Mouse (Mus musculus) adrenal gland, postnatal 14 days (tissue): ENCODE data around the gene Scnm1. TPM values are rescaled to one million over a fixed set of nuclear protein-coding genes. Genes with fewer than 3 reads are reported as not detected.
"Not testable (repeated sequence)": the region's sequence is repeated elsewhere in the genome, so short reads cannot be mapped to it uniquely, and the experiment has no call there.

Source experiments
- DNase-seq: peaks from one replicate; pipeline ENCODE4 v3.0.0; 2021; ENCODE audit warnings: mixed read lengths
- total RNA-seq: library from RNA; stranded (reverse); gene quantifications from 2 replicates; pipeline ENCODE4 v1.2.3, GENCODE M21; 2021

Scnm1 gene
- total RNA-seq, 1 experiment from 2014 or later = 39.8 TPM

DNA sequence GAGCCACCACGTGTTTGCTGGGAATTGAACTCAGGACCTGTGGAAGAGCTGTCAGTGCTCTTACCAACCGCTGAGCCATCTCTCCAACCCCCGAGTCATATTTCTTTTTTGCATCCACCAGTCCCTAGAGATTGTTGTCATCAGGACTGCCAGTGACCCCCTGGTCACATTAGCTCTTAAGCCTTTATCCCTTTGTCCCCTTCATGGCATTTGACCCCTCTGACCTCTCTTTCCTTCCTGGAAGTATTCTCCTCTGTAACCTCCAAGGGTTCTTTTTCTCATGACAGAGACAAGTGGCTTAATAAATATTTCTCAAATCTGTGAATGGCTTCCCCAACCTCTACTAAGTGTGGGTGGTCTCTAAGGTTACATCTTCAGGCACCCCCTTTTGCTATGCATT, 14.1 kb upstream of the Scnm1 start:
- DNase-seq = no peak

DNA sequence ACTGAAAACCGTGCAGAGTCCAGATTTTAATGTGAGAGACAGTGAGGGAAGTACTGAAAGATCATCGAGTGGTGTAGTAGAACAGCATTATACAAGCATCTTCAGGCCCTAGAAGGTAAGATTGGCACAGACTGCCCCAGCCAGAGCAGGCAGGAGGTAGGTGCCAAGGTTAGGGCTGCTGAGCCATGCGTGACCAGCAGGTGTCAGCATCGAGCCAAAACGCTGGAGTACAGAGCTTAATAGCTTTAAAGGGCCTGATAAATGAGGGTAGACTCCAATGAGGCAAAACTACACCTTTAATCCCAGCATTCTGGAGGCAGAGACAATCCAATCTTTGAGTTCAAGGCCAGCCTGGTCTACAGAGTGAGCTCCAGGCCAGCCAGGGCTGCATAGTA, 8.8 kb upstream of the Scnm1 start:
- DNase-seq = peak; percentile 92

DNA sequence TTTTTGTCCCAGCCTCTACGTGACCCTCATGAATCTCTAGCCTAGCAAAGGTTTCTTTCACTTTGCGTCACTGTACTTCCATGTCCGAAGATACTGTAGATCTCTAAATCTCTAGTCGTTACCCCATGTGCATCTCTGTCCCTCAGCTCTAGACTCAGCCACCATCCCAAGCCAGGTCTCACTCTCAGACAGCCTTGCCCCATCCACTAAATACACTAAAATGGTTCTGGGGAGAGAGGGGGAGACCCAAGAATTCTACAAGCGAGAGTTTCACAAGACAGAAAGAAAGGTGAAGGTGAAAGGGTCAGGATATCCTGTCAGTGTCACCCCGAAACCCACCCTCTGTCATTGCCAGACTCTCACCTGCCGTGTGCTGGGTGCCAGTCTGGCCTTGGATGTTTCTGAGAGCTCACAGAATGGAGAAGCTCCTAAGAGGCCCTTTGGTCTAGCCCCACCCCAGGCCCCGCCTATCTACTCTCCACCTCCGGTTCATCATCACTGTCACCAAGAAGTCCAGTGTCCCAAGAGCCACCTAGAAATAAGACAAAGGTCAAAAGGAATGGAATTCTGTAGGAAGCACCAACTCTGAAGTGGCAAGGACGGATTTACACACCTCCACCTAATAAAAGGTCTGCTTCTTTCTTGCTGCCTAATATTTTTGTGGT, 8.3 kb upstream of the Scnm1 start, which contains the start of gene Tnfaip8l2:
Gene Tnfaip8l2 (minus strand): TSS at position 409 of the 665 bp plus-strand sequence.
- DNase-seq = no peak

DNA sequence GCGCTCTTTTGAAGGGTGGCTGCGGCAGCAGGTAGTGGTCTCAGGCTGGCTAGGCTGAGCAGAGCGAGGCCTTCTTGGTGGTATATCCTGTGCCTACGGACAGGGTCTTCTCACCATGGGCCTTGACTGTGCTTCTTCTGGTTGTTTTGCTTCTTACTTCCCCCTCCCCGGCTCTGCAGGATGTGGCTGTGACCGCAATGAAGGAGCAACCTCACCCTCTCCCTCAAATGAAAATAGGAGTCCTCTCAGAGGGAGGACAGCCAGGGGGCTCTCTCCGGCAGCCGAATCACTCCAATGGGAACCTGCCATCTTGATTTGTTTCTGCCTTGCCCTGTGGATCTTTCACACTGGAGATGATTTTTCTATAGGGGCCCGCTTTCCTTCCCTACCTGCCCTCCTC, 7.7 kb upstream of the Scnm1 start:
- DNase-seq = no peak

DNA sequence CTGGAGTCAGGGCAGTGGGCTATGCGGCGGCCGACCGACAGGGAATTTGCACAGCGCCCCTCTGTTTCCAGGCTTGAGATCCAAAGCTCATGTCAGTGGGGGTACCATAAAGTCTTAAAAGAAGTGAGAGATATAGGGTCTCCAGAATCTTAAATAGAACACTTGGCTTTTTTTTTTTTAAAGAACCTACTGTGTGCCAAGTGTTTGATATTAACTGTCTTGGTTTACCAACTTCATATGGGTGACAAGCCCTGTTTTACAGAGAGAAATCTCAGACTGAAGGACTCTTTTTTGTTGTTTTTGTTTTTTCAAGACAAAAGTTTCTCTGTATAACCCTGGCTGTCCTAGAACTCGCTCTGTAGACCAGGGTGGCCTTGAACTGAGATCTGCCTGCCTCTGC, 7.0 kb upstream of the Scnm1 start:
- no peak for DNase-seq

DNA sequence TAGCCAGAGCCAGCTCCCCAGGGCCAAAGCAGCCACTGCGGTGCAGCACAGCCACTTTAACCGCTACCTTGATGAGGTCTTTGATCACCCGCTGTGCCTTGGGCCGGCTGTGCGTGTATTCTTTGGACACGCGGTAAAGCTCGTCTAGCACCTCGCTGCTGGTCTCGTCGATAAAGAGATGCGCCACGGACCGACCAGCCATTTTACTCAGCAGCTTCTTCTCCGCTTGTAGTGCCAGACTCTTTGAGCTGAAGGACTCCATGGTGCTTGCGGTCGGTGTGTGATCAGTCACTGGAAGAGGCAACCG, 6.4 kb upstream of the Scnm1 start:
- DNase-seq = no peak

DNA sequence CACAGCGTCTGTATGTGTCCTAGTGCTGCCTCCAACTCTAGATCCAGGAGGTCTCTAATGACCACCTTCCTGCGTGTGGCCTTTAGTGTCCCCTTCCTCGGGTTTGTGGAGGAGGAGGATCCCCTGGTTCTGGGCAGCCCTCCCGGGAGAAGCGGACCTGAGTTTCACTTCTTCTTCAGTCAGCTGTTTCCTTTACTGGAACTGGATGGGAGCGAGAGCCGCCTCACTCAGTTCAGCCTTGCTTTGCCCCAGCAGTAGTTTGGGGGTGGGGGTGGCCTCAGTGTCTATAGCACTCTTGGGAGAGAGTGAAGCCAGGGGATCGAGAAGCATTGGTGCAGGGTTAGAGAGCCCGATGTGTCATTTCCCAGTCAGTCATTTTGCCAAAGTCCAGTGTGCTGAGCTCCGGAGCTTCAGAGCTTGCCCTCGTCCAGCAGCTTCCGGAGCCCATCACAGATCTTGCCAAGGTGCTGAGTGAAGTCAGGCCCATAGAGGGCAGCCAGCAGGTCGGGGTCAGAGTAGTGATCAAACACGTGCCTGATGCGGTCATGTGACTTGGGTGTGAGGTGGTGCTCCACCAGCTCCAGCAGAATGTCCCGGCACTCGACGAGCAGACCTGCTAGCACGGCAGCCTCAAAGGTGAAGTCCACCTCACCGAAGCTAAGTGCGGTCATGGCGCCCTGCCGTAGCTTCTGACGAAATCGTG, 5.9 kb upstream of the Scnm1 start:
- DNase-seq = peak; percentile 26

DNA sequence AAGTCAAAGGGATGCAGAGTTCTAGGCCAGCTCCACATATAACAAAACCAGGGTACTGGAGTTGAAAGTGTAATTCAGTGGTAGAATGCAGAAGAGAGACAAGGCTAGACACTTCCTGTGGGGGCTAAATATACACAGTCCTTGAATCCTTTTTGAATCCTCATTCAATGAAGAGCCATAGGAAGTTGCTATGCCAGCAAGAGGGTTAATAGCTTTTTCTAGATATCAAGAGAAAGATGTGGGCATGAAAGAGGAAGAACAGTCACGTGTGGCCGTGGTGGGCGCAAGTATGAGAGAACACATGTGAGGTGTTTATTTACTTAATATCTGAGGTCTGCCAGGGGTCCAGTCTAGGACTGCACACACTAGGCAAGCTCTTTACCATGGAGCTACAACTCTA, 2.5 kb upstream of the Scnm1 start:
- DNase-seq = no peak

DNA sequence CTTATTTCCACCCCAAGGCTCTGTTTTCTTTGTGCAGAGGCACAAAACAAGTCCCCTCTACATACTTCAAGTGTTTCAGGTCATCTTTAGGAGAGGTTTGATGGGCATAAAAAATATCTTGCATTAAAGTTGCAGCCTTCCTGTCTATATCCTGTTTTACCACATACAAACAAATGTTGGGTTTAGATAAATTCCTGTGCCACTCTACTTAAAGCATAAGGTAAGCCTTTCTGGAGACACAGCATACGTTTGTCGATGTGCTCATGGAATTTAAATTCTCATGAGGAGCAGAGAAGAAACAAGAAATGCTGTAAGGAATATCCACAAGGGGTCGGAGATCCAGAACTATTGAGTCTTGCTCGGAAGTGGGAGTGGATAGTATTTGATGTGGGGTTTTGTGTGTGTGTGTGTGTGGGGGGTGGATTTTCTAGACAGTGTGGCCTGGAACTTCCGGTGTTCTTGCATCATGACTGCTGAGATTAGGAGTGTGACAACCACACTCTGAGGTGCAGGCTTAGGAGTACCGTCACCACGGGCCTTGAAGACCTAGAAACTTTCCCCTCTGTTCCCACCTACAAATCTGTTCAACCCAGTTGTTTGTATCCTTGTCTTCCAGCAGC, 1.7 kb upstream of the Scnm1 start:
- DNase-seq = no peak

DNA sequence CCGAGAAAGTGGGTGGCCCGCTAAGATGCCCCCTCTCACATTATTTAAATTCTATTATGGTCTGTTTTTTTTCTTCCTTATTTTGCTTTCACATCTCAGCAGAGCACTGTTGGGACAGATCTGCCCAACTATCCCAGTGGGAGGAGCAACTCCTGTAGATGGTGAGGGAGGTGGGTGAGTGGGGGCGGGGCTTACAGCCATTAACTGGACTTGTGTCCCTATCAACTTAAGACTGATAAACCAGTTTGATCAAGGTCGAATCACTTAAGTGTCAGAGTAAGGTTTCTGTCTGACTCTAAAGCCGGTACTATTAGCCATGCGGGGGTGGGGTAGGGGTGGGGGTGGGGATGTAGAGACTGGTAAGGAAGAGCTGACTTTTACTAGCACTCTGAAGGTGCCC, 1.2 kb upstream of the Scnm1 start:
- peak; percentile 75 for DNase-seq

DNA sequence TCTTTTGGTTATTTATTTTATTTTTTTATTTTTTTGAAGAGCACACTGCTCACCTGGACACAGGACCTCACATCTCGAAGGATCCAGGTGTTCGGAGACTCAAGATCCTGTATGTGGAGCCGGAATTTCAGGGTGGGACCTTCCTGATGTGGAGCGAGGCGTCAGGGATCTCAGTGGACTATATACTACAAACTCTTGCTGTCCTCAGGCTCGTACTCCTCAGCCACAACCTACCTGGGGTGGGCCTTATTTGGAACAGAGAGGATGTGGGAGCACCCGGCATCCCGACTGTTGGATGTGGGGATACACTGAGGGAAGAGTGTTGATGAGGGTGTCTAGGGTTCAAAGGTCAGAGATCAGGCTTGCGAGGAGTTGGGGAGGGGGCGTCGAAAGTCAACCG, 322 bp upstream of the Scnm1 start:
- DNase-seq = not testable (repeated sequence)

DNA sequence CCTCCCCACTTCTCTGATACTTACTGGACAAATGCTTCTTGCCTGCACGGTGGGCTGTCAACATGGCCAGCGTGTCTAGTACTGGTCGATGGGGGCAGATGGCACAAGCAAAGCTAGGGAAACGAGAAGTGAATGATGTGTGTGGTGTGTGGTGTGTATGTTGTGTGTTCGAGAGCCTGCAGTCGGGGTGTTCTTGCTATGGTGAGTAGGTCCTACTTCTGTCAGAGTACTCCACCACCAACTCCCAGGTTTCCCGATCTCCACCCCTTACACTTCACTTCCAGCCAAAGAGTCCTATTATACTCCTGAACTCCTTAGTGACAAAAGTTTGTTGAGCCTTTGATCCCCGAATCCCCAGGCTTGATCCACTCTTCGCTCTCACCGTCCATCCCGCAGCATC, 635 bp downstream of the Scnm1 start:
- DNase-seq = no peak

DNA sequence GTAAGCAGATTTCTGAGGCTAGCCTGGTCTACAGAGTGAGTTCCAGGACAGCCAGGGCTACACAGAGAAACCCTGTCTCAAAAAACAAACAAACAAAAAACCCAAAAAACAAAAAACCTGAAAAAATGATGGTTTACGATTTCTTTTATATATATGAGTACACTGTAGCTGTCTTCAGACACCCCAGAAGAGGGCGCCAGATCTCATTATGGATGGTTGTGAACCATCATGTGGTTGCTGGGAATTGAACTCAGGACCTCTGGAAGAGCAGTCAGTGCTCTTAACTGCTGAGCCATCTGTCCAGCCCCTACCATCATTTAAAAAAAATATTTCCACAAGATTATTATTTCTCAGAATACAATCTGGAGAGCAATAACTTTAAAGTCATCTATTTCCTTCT, 1.4 kb downstream of the Scnm1 start:
- DNase-seq = not testable (repeated sequence)

DNA sequence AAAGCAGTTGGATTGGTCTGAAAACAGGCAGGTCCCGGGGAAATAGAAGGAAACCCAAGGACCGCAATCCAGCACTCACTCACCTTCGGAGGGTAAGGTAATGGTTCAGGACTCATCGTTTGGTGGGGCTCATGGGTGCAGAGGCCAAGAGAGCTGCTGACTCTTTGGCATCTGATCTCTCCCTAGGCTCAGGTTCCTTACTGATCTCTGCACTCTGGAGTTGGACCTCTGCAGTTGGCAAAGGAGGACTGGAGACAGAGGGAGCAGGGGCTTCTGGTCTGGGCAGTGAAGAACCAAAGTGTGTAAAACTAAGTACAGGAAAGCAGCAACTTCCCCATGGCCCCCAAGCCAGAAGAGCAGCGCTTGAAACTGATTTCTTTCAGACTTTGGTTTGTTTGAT, 3.7 kb downstream of the Scnm1 start:
- DNase-seq = no peak

DNA sequence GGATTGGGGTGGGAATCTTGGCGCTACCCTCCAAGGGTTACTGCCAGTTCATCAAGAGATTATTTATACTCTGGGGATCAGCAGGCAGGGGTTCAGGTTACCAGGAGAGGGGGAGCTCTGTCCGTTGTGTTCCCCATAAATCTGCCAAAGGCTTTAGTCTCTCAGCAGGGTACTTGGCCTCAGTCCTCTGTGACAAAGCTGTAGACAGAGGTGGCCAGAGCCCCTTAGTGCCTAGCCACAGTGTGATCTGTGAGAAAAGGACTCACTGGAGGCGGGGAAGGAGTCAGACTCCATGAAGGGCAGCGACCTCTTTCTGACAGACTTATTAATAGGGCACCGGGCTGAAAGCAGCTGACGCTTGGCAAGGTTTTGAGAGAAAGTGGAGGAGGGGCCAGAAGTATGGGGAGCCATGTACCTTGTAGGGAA, 4.6 kb downstream of the Scnm1 start:
- no peak for DNase-seq

DNA sequence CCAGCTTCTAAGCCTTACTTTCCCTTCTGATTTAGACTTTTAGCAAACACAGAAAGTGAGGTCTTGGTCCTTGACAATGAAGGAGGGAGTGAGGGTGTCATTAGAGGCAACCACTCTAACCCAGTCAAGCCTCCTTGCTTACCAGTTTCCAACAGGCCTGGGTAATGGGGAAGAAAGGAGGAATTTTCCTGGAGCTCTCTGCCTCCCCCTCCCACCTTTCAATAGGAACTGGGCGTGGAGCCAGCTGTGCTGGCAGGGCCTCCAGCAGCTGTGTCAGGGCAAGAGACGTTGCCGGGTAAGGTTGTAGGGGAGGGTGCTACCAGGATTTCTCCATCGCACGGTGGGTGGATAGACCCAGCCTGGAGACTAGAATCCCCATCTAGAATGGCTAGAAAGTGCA, 8.8 kb downstream of the Scnm1 start:
- peak; percentile 80 for DNase-seq

DNA sequence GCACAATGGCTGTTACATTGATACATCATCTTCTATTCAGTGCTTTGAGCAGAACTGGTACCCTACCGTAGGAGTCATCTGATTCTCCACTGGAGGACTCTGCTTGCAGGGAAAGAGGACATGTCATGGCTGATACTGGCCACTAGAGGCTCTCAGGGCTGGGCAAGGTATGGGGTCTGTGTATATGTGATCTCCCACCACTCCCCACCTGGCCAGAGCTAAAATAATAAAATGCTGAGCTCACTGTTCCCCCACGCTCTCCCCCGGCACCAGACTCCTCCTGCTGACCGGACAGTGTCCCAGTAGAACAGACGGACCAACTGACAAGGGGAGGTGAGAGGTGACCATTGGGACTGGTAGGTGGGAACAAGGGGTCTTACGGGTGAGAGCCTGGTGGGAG, 9.6 kb downstream of the Scnm1 start, which contains the start of gene Tmod4:
Gene Tmod4 (plus strand): TSS at position 231 of the 400 bp plus-strand sequence.
- no peak for DNase-seq

DNA sequence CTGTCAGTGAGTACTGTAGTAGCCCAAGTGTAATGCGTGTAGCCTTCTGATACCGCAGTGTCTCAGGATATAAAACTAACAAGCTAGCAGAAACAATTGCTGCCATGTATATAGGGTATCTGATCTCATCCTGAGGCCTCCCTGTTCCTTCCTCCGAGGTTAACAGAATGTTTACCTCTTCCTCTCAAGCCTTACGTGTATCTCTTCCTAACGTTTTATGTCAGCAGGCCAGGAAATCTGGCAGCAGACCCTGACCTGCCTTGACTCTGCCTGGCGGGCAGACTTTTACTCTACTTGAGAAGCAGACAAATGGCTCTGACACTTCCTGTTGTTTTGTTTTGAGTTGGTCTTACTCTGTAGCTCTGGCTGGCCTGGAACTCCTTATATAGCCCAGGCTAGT, 12.2 kb downstream of the Scnm1 start:
- DNase-seq = no peak

DNA sequence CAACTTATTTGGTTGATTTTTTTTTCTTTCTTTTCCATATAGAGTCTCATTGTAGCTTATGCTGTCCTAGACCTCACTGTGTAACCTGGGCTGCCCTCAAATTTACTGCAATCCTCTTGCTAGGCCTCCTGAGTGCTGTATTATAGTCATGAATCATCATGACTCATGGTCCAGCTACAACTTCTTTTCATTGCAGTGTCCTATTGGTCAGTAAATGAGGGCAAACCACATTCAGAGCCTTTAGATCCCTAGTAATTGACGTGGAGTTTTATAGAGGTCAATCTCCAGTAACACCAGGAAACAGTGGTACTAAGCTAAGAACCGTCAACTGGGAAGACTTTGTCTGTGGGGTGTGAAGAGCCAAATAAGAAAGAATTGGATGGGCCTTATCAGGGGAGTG, 16.1 kb downstream of the Scnm1 start:
- no peak for DNase-seq

DNA sequence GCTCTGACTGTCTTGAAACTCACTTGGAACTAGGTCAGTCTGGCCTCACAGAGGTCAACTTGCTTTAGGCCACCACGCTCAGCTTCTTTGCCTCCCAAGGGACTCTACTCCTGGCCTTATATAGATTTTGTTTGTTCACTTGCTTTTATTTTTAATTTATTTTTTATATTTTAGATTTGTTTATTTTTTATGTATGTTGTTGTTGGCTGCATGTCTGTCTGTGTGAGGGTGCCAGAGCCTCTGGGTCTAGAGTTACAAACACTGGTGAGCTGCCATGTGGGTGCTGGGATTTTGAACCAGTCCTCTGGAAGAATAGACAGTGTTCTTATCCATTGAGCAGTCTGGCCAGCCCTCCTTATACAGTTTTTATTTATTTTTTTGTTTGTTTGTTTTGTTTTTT, 21.1 kb downstream of the Scnm1 start:
- DNase-seq = no peak

DNA sequence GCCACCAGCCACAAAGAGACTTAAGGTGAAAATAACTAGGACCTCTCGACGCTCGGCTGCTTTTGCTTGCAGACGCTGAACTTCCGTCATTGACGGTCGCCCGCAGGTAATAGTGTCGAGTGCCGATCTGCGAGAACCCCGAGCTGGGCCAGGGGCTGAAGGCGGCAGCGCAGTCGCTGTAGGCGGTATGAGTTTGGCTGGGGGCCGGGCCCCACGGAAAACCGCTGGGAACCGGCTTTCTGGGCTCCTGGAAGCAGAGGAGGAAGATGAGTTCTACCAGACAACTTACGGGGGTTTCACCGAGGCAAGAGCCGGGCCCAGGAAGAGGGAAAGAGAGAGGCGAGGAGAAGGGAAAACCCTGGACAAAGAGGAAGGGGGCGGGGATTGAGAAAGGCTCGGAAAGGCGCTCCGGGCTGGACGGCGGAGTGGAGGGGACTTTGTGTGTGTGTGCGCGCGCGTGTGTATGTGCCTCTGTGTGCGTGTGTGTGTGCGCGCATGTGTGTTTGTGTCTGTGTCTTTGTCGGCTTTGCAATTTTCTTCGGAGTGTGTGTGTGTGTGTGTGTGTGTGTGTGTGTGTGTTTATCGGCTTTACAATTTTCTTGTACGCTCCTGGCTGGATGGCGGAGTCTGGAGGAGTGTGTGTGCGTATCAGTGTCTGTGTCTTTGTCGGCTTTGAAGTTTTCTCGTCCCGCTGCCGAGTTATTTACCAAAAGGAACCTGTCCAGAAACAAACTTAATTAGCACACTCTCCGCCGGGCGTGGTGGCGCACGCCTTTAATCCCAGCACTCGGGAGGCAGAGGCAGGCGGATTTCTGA, 22.7 kb downstream of the Scnm1 start, which contains the start of gene Vps72:
Gene Vps72 (plus strand): TSS at position 112 of the 816 bp plus-strand sequence.
- DNase-seq = peak; percentile 95

DNA sequence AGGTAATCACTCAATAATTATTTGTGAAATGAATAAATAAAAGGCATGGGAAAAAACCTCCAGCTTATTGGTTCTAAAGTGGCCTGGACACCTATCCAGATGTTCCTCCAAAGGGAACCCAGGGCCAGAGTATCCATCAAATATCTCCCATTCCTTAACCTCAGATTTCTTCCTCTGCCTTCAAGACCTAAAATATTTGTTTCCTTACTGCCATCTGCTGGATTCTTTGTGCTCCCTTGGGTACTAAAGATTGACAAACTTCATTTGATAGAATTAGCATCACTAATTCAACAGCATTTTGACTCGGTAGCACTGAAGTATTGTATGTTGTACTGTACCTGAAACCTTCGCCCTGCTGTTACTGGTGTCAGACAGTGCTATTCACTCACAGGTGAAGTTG, 25.9 kb downstream of the Scnm1 start:
- no peak for DNase-seq

DNA sequence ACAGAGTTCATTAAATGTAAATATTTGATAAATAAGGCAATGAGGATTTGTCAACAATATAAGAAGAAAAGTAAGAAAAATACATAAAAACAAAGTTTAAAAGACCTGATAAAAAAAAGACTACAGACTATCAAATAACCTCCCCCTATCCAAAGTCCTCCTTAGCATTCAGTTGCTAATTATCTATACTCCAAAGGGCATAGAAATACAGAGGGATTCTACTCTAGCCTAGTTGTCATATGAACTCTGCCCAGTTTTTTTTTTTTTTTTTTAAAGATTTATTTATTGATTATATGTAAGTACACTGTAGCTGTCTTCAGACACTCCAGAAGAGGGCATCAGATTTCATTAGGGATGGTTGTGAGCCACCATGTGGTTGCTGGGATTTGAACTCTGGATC, 26.5 kb downstream of the Scnm1 start:
- not testable (repeated sequence) for DNase-seq
